Mouse (Mus musculus): ENCODE measurements around the gene Ranbp10. TPM values are rescaled to one million over a fixed set of nuclear protein-coding genes. Genes with fewer than 3 reads are reported as not detected.

Ranbp10 gene
- polyA plus RNA-seq, 1 experiment, result 11.1 TPM

GRCm38 (mm10) chr8:105795785-105796184, 31.4 kb downstream of the Ranbp10 start:
- Histone ChIP-seq H3K4me1 (peaks cover 89% of the 10 kb centered on the region), H3K27me3 (replicated peaks) (no peaks in the 10 kb centered on the region), H3K36me3 (replicated peaks; ENCODE audit: low read length) (peaks cover 87% of the 10 kb centered on the region), H3K9me3 (no peaks in the 10 kb centered on the region), H3K4me3 (replicated peaks) (no peak overlapping the region)
- TF ChIP-seq GATA1 (IDR thresholded peaks at IDR 0.05; ENCODE audit: borderline replicate concordance, low read length) (no peak), FLI1 (IDR thresholded peaks at IDR 0.05; ENCODE audit: low read length) (no peak)

- Histone ChIP-seq H3K4me1 (peaks cover 89% of the 10 kb centered on the region), H3K36me3 (replicated peaks; ENCODE audit: low read length) (peaks cover 89% of the 10 kb centered on the region), H3K27me3 (replicated peaks) (no peaks in the 10 kb centered on the region), H3K4me3 (replicated peaks) (no peak overlapping the region), H3K9me3 (no peaks in the 10 kb centered on the region)
- TF ChIP-seq GATA1 (IDR thresholded peaks at IDR 0.05; ENCODE audit: borderline replicate concordance, low read length) (no peak), FLI1 (IDR thresholded peaks at IDR 0.05; ENCODE audit: low read length) (no peak)
These were observed 33.0 kb downstream of the Ranbp10 start for GRCm38 (mm10) chr8:105794009-105794598.

DNA sequence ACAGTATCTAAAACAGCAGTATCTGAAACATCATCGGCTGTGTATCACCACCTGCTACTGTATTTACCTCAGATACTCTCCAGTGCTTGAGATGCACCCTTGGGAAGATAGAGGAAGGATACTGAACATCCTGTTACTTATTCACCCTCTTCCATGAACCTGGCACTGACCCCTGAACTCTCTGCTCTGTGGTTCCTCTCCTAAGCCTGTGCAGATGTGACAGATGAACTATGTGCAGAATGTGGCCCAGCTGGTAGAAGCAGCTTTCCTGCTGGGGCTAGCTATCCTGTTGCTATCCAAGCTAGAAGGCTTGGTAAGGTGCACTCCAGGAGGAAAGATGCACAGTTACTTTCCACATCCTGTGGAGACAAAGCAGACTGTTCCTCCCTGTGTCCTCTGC, 33.8 kb downstream of the Ranbp10 start:
- H3K9me3 ChIP-seq, result no peaks in the 10 kb centered on the region
- H3K36me3 ChIP-seq (replicated peaks; ENCODE audit: low read length), result peaks cover 89% of the 10 kb centered on the region
- no peak for TF ChIP-seq FLI1 (IDR thresholded peaks at IDR 0.05; ENCODE audit: low read length)
- no peak for TF ChIP-seq GATA1 (IDR thresholded peaks at IDR 0.05; ENCODE audit: borderline replicate concordance, low read length)
- peaks cover 89% of the 10 kb centered on the region for H3K4me1 ChIP-seq
- no peak overlapping the region for H3K4me3 ChIP-seq (replicated peaks)
- no peaks in the 10 kb centered on the region for H3K27me3 ChIP-seq (replicated peaks)

DNA sequence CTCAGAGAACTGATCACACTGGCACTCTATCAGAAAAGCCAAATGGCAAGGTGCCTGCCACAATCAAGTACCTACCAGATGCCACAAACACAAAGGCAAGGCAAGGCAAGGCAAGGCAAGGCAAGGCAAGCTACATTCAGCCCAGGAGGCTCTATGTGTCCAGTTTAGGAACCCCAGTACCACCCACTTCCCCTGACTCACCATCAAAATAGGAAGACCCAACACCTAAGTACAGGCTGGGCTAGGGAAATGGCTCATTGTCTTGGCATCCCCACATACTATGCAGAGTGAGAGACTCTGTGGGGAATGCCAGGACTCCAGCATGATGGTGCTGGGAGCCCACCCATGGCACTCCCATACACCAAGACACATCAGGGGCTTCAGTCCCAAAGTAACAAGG, 37.5 kb downstream of the Ranbp10 start:
- Histone ChIP-seq H3K4me3 (replicated peaks) (no peak overlapping the region), H3K36me3 (replicated peaks; ENCODE audit: low read length) (peaks cover 97% of the 10 kb centered on the region), H3K27me3 (replicated peaks) (no peaks in the 10 kb centered on the region), H3K4me1 (peaks cover 92% of the 10 kb centered on the region), H3K9me3 (no peaks in the 10 kb centered on the region)
- TF ChIP-seq GATA1 (IDR thresholded peaks at IDR 0.05; ENCODE audit: borderline replicate concordance, low read length) (no peak), FLI1 (IDR thresholded peaks at IDR 0.05; ENCODE audit: low read length) (no peak)

GRCm38 (mm10) chr8:105788927-105789326, 38.2 kb downstream of the Ranbp10 start:
- no peak for TF ChIP-seq GATA1 (IDR thresholded peaks at IDR 0.05; ENCODE audit: borderline replicate concordance, low read length)
- no peak for TF ChIP-seq FLI1 (IDR thresholded peaks at IDR 0.05; ENCODE audit: low read length)
- H3K36me3 ChIP-seq (replicated peaks; ENCODE audit: low read length), result peaks cover 95% of the 10 kb centered on the region
- H3K27me3 ChIP-seq (replicated peaks), result no peaks in the 10 kb centered on the region

DNA sequence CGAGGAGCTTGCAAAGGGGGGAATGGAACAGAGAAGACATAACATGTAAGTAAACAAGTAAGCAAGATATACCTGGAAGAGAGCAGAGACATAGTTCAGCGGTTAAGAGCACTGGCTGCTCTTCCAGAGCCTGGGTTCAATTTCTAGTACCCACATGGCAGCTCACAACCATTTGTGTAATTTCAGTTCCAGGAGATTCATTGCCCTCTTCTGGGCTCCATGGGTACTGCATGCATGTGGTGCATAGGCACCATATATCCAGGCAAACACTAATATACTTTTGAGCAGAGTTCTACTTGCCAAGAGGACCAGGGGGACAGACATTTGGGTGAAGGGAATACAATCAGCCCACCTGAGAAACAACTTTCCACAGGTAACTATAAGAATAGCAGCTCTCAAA, 38.9 kb downstream of the Ranbp10 start:
- H3K36me3 ChIP-seq (replicated peaks; ENCODE audit: low read length), result peaks cover 95% of the 10 kb centered on the region
- peaks cover 90% of the 10 kb centered on the region for H3K4me1 ChIP-seq
- H3K27me3 ChIP-seq (replicated peaks), result no peaks in the 10 kb centered on the region
- no peaks in the 10 kb centered on the region for H3K9me3 ChIP-seq
- TF ChIP-seq FLI1 (IDR thresholded peaks at IDR 0.05; ENCODE audit: low read length) (no peak), GATA1 (IDR thresholded peaks at IDR 0.05; ENCODE audit: borderline replicate concordance, low read length) (no peak)
- H3K4me3 ChIP-seq (replicated peaks), result no peak overlapping the region

More at GRCm38 (mm10) chr8:105788927-105789326, 38.2 kb downstream of the Ranbp10 start:
- Histone ChIP-seq H3K9me3 (no peaks in the 10 kb centered on the region), H3K4me3 (replicated peaks) (peak overlapping the region; percentile 25), H3K4me1 (peaks cover 90% of the 10 kb centered on the region)

GRCm38 (mm10) chr8:105780298-105780697, 46.9 kb downstream of the Ranbp10 start:
- Histone ChIP-seq H3K4me1 (peaks cover 95% of the 10 kb centered on the region), H3K36me3 (replicated peaks; ENCODE audit: low read length) (peaks cover 95% of the 10 kb centered on the region), H3K4me3 (replicated peaks) (peak overlapping the region; percentile 9), H3K9me3 (no peaks in the 10 kb centered on the region), H3K27me3 (replicated peaks) (no peaks in the 10 kb centered on the region)
- no peak for TF ChIP-seq GATA1 (IDR thresholded peaks at IDR 0.05; ENCODE audit: borderline replicate concordance, low read length)
- TF ChIP-seq FLI1 (IDR thresholded peaks at IDR 0.05; ENCODE audit: low read length), result no peak

DNA sequence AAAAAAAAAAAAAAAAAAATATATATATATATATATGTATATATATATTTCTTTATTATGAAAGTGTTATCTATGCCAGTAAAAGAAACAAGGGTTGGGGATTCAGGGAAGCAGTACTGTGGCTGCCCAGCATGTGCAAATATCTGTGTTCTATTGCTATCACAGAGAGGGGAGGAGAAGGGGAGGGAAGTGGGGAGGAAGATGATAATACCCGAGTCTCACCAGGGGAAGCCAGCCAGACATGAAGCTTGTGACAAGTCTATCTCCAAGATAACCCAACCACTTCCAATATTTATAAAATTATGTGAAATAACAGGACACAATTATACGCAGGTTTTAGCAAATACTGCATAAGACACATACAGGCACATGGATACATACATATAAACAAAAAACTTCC, 49.3 kb downstream of the Ranbp10 start:
- Histone ChIP-seq H3K4me1 (peaks cover 99% of the 10 kb centered on the region), H3K36me3 (replicated peaks; ENCODE audit: low read length) (peaks cover 97% of the 10 kb centered on the region), H3K27me3 (replicated peaks) (no peaks in the 10 kb centered on the region), H3K4me3 (replicated peaks) (peak overlapping the region; percentile 5), H3K9me3 (no peaks in the 10 kb centered on the region)
- TF ChIP-seq GATA1 (IDR thresholded peaks at IDR 0.05; ENCODE audit: borderline replicate concordance, low read length) (no peak), FLI1 (IDR thresholded peaks at IDR 0.05; ENCODE audit: low read length) (no peak)

GRCm38 (mm10) chr8:105774498-105774897, 52.7 kb downstream of the Ranbp10 start:
- Histone ChIP-seq H3K9me3 (no peaks in the 10 kb centered on the region), H3K4me1 (peaks cover 95% of the 10 kb centered on the region), H3K27me3 (replicated peaks) (no peaks in the 10 kb centered on the region), H3K4me3 (replicated peaks) (no peak overlapping the region), H3K36me3 (replicated peaks; ENCODE audit: low read length) (peaks cover 98% of the 10 kb centered on the region)
- TF ChIP-seq FLI1 (IDR thresholded peaks at IDR 0.05; ENCODE audit: low read length), result no peak
- TF ChIP-seq GATA1 (IDR thresholded peaks at IDR 0.05; ENCODE audit: borderline replicate concordance, low read length), result no peak

DNA sequence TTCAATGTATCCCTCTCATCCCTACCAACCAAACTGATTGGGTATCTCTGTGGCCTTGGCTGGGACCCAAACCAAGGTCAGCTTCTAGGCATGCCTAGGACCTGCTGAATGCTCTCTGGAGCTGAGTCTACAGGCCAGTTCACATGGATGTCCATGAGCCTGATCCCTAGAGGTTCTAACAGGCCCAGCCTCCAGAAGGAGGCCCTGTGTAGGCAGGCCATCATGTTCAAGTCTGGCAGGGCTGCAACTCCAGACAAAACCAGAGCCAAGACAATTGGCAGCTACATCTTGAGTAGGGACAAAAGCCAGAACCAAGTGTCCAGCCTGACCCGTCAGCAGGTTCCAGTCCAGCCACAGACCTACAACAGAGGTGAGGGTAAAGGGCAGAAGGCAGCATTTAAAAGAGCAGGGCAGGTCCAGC, 53.7 kb downstream of the Ranbp10 start:
- Histone ChIP-seq H3K9me3 (no peaks in the 10 kb centered on the region), H3K4me1 (peaks cover 95% of the 10 kb centered on the region), H3K4me3 (replicated peaks) (no peak overlapping the region), H3K36me3 (replicated peaks; ENCODE audit: low read length) (peaks cover 98% of the 10 kb centered on the region), H3K27me3 (replicated peaks) (no peaks in the 10 kb centered on the region)
- TF ChIP-seq GATA1 (IDR thresholded peaks at IDR 0.05; ENCODE audit: borderline replicate concordance, low read length), result no peak
- TF ChIP-seq FLI1 (IDR thresholded peaks at IDR 0.05; ENCODE audit: low read length), result no peak
